Mouse (Mus musculus) ZHBTc4 (cell line): ENCODE measurements around the gene Gm13288.
"Not testable (repeated sequence)": the region's sequence is repeated elsewhere in the genome, so short reads cannot be mapped to it uniquely, and the experiment has no call there.

ENCODE experiments used
- DNase-seq: peaks from one replicate; pipeline ENCODE4 v3.0.0-alpha.2; 2011; ENCODE audit warnings: low read depth, low spot score

Gene Gm13288

DNA sequence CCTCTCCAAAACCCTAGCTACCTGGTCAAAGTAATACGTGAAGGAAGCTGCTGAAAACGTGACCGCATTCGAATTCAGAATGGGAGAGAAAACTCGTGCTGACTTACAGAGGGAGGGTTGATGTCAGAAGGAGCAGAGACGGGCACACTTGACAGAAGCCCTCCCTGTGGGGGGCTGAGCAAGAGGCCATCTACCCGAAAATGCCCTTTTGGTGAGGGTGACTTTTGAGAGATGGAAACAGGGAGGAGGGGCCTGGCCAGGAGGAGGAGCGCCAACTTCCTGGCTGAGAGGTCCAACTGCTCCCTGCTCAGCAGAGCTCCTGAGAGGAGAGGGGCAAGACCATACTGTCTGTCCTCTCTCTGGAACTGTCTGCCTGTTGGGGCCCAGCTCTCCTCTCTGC lies at the start of gene Gm13288:
Gm13288 (plus strand) TSS at position 301 of the 400 bp plus-strand sequence.
- not testable (repeated sequence) for DNase-seq

DNA sequence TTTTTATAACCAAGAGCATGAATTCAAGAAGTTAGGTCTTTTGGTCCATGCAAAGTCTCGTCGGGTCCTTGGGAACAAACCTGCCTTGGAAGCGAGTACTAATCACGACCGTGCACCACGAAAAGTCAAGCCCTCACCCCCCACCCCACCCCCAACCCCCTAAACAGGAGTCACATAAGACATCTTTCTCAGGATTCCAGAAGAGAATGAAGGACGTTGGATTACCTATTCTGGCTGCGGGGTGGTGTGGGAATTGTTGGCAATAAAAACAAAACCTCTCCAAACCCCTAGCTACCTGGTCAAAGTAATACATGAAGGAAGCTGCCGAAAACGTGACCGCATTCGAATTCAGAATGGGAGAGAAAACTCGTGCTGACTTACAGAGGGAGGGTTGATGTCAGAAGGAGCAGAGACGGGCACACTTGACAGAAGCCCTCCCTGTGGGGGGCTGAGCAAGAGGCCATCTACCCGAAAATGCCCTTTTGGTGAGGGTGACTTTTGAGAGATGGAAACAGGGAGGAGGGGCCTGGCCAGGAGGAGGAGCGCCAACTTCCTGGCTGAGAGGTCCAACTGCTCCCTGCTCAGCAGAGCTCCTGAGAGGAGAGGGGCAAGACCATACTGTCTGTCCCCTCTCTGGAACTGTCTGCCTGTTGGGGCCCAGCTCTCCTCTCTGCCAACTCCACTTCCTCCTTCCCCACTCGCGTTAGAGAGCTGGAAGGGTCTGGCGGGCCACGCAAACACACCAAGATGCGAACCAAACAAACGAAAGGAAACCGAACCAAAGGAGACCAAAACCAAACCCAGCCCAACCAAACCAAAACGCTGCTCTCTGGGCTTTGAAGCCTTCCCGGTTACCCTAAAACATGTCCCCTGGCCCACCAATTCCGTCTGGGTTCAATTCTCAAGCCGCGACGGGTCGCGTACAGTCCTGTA lies 48.5 kb upstream of the Gm13288 start:
- DNase-seq, result not testable (repeated sequence)

GRCm38 (mm10) chr4:88757628-88758031 lies 47.7 kb upstream of the Gm13288 start:
- DNase-seq, result not testable (repeated sequence)

DNA sequence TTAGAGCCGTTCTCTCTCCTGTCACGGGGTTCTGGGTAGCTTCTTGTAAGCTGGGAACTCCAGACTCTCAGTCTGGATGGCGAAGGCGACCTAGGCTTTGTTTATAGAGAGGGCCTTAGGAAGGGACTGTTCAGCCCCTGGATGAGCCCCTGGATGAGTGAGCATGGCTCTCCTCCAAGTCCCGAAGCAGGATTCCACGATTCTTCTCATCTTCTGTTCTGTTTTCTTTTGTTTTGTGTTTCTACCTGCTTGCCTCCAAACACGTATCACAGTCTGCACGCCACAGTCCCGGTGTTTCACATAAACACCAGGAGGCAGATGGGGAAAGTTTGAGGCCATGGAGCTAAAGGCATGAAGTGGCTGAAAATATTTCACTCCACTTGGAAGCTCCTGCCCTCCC lies 46.6 kb upstream of the Gm13288 start:
- DNase-seq, result not testable (repeated sequence)

DNA sequence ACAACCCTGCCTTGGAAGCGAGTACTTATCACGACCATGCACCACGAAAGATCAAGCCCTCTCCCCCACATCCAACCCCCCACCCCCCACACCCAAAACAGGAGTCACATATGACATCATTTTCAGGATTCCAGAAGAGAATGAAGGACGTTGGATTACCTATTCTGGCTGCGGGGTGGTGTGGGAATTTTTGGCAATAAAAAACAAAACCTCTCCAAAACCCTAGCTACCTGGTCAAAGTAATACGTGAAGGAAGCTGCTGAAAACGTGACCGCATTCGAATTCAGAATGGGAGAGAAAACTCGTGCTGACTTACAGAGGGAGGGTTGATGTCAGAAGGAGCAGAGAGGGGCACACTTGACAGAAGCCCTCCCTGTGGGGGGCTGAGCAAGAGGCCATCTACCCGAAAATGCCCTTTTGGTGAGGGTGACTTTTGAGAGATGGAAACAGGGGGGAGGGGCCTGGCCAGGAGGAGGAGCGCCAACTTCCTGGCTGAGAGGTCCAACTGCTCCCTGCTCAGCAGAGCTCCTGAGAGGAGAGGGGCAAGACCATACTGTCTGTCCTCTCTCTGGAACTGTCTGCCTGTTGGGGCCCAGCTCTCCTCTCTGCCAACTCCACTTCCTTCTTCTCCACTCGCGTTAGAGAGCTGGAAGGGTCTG lies 45.6 kb upstream of the Gm13288 start, which contains the start of gene Gm13283:
Gm13283 (plus strand) TSS at position 510 of the 659 bp plus-strand sequence.
- DNase-seq, result not testable (repeated sequence)

DNA sequence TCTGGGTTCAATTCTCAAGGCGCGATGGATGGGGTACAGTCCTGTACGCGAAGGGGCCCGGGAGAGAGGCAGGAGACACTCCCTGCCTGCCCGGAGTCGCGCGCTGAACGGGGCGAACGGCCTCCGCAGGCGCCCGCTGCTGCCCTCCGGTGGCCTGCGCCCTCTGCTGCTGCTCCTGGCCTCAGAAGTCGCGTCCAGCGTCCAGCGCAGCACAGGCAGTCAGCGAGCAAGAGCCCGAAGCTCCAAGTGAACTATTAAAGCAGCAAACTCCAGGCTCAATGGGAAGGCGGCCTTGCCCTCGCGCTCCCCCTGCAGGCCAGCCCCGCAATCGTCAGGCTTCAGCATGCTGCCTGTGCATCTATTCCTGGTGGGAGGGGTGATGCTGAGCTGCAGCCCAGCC lies 44.9 kb upstream of the Gm13288 start:
- not testable (repeated sequence) for DNase-seq

DNA sequence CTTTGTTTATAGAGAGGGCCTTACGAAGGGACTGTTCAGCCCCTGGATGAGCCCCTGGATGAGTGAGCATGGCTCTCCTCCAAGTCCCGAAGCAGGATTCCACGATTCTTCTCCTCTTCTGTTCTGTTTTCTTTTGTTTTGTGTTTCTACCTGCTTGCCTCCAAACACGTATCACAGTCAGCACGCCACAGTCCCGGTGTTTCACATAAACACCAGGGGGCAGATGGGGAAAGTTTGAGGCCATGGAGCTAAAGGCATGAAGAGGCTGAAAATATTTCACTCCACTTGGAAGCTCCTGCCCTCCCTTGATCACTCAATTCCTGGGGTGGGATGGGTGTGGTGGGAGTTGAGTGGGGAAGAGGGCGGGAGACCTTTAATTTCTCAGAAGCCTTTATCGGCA lies 43.6 kb upstream of the Gm13288 start:
- DNase-seq, result not testable (repeated sequence)

GRCm38 (mm10) chr4:88762341-88762740 lies 43.0 kb upstream of the Gm13288 start:
- DNase-seq, result not testable (repeated sequence)

DNA sequence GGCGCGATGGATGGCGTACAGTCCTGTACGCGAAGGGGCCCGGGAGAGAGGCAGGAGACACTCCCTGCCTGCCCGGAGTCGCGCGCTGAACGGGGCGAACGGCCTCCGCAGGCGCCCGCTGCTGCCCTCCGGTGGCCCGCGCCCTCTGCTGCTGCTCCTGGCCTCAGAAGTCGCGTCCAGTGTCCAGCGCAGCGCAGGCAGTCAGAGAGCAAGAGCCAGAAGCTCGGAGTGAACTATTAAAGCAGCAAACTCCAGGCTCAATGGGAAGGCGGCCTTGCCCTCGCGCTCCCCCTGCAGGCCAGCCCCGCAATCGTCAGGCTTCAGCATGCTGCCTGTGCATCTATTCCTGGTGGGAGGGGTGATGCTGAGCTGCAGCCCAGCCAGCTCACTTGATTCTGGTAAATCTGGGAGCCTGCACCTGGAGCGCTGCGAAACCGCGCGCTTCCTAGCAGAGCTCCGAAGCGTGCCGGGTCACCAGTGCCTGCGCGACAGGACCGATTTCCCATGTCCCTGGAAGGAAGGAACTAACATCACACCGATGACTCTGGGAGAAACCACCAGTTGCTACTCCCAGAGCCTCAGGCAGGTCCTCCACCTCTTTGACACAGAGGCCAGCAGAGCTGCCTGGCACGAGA lies 41.8 kb upstream of the Gm13288 start:
- not testable (repeated sequence) for DNase-seq

DNA sequence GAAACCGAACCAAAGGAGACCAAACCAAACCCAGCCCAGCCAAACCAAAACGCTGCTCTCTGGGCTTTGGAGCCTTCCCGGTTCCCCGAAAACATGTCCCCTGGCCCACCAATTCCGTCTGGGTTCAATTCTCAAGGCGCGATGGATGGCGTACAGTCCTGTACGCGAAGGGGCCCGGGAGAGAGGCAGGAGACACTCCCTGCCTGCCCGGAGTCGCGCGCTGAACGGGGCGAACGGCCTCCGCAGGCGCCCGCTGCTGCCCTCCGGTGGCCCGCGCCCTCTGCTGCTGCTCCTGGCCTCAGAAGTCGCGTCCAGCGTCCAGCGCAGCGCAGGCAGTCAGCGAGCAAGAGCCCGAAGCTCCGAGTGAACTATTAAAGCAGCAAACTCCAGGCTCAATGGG lies 31.8 kb upstream of the Gm13288 start, which contains the start of gene Gm13290:
Gm13290 (plus strand) TSS at position 301 of the 400 bp plus-strand sequence.
- not testable (repeated sequence) for DNase-seq

- not testable (repeated sequence) for DNase-seq
Observed at GRCm38 (mm10) chr4:88776622-88777021, 28.7 kb upstream of the Gm13288 start, which contains the start of gene Gm13289. TSS of gene Gm13289 (plus strand) at chr4:88776922.

- DNase-seq, result not testable (repeated sequence)
Observed at GRCm38 (mm10) chr4:88779550-88779949, 25.8 kb upstream of the Gm13288 start, which contains the start of gene Gm13272. TSS of gene Gm13272 (plus strand) at chr4:88779850.

GRCm38 (mm10) chr4:88780320-88780719 lies 25.0 kb upstream of the Gm13288 start:
- not testable (repeated sequence) for DNase-seq

GRCm38 (mm10) chr4:88781831-88782230 lies 23.5 kb upstream of the Gm13288 start, which contains the start of gene Ifnz:
TSS of gene Ifnz (plus strand) at chr4:88782131.
- not testable (repeated sequence) for DNase-seq

- not testable (repeated sequence) for DNase-seq
Observed at GRCm38 (mm10) chr4:88782335-88782734, 23.0 kb upstream of the Gm13288 start.

- DNase-seq, result not testable (repeated sequence)
Observed at GRCm38 (mm10) chr4:88785409-88785808, 19.9 kb upstream of the Gm13288 start, which contains the start of gene Gm13276. TSS of gene Gm13276 (plus strand) at chr4:88785709.

GRCm38 (mm10) chr4:88788402-88788801 lies 16.9 kb upstream of the Gm13288 start, which contains the start of gene Gm13277:
TSS of gene Gm13277 (plus strand) at chr4:88788632.
- not testable (repeated sequence) for DNase-seq

DNA sequence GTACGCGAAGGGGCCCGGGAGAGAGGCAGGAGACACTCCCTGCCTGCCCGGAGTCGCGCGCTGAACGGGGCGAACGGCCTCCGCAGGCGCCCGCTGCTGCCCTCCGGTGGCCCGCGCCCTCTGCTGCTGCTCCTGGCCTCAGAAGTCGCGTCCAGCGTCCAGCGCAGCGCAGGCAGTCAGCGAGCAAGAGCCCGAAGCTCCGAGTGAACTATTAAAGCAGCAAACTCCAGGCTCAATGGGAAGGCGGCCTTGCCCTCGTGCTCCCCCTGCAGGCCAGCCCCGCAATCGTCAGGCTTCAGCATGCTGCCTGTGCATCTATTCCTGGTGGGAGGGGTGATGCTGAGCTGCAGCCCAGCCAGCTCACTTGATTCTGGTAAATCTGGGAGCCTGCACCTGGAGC lies 14.1 kb upstream of the Gm13288 start, which contains the start of gene Gm13278:
Gm13278 (plus strand) TSS at position 301 of the 400 bp plus-strand sequence.
- not testable (repeated sequence) for DNase-seq

DNA sequence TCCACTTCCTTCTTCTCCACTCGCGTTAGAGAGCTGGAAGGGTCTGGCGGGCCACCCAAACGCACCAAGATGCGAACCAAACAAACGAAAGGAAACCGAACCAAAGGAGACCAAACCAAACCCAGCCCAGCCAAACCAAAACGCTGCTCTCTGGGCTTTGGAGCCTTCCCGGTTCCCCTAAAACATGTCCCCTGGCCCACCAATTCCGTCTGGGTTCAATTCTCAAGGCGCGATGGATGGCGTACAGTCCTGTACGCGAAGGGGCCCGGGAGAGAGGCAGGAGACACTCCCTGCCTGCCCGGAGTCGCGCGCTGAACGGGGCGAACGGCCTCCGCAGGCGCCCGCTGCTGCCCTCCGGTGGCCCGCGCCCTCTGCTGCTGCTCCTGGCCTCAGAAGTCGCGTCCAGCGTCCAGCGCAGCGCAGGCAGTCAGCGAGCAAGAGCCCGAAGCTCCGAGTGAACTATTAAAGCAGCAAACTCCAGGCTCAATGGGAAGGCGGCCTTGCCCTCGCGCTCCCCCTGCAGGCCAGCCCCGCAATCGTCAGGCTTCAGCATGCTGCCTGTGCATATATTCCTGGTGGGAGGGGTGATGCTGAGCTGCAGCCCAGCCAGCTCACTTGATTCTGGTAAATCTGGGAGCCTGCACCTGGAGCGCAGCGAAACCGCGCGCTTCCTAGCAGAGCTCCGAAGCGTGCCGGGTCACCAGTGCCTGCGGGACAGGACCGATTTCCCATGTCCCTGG lies 11.2 kb upstream of the Gm13288 start, which contains the start of gene Gm13275:
Gm13275 (plus strand) TSS at position 552 of the 740 bp plus-strand sequence.
- not testable (repeated sequence) for DNase-seq

GRCm38 (mm10) chr4:88797097-88797496 lies 8.2 kb upstream of the Gm13288 start, which contains the start of gene Gm13279:
TSS of gene Gm13279 (plus strand) at chr4:88797397.
- DNase-seq, result not testable (repeated sequence)
